Mouse (Mus musculus) limb, embryonic 12.5 days (tissue): ENCODE measurements at regions not wholly inside any gene's neighbourhood (a gene's known extent, or its start where the extent isn't known, plus 50 kb on each side); places are given as distances from the start of the nearest gene placed in this dataset.

Source experiments
- ATAC-seq: fragments of 200-750 bp; cut with Nextera tagmentation; 2 replicates; pipeline ENCODE4 v1.8.0; 2017; ENCODE audit warnings: low read depth, moderate TSS enrichment; ENCODE audit not compliant: insufficient number of reproducible peaks, insufficient read depth, low FRiP score, low TSS enrichment
- H3K27ac ChIP-seq: fragments of 300-500 bp; sonication (generic); 2 replicates; pipeline ENCODE4 v1.5.1; 2016; ENCODE audit warnings: mild to moderate bottlenecking, moderate library complexity
- H3K27me3 ChIP-seq: fragments of 300-500 bp; sonication (generic); 2 replicates; pipeline ENCODE4 v1.6.1; 2016; ENCODE audit warnings: mild to moderate bottlenecking, moderate library complexity
- H3K36me3 ChIP-seq: fragments of 300-500 bp; sonication (generic); 2 replicates; pipeline ENCODE4 v1.6.1; 2016; ENCODE audit warnings: mild to moderate bottlenecking, moderate library complexity
- H3K4me1 ChIP-seq: fragments of 300-500 bp; sonication (generic); replicated peaks from 2 replicates; pipeline ENCODE4 v1.6.1; 2016
- H3K4me2 ChIP-seq: fragments of 300-500 bp; sonication (generic); 2 replicates; pipeline ENCODE4 v1.6.1; 2016; ENCODE audit warnings: mild to moderate bottlenecking, moderate library complexity
- H3K4me3 ChIP-seq: fragments of 300-500 bp; sonication (generic); replicated peaks from 2 replicates; pipeline ENCODE4 v1.5.1; 2016; ENCODE audit warnings: mild to moderate bottlenecking
- H3K9ac ChIP-seq: fragments of 300-500 bp; sonication (generic); replicated peaks from 2 replicates; pipeline ENCODE4 v1.6.1; 2016; ENCODE audit warnings: mild to moderate bottlenecking, moderate library complexity
- H3K9me3 ChIP-seq: fragments of 300-500 bp; sonication (generic); 2 replicates; pipeline ENCODE4 v1.6.1; 2016; ENCODE audit warnings: mild to moderate bottlenecking, moderate library complexity
- WGBS: fragments of 180-500 bp; shearing (Covaris S2); methylation state at CpG from one replicate; pipeline ENCODE4 v1.1.7; 2016; 5-methylcytosine and 5-hydroxymethylcytosine counted together

- no peaks in the 10 kb centered on the region for H3K9me3 ChIP-seq
- no peaks in the 10 kb centered on the region for H3K27me3 ChIP-seq
- H3K27ac ChIP-seq, result no peak overlapping the region
- H3K4me2 ChIP-seq, result no peak overlapping the region
- no peak for ATAC-seq
- H3K4me3 ChIP-seq, result no peak overlapping the region
- no peaks in the 10 kb centered on the region for H3K36me3 ChIP-seq
- H3K9ac ChIP-seq, result no peak overlapping the region
- H3K4me1 ChIP-seq, result no peaks in the 10 kb centered on the region
- 73% methylated on average over 15 of the region's 15 CpGs for WGBS
Measured at GRCm38 (mm10) chr2:57916375-57917023, 81.2 kb upstream of the Galnt5 start.

- ATAC-seq, result no peak
- no peak overlapping the region for H3K4me3 ChIP-seq
- H3K9me3 ChIP-seq, result no peaks in the 10 kb centered on the region
- H3K9ac ChIP-seq, result no peak overlapping the region
- no peak overlapping the region for H3K4me2 ChIP-seq
- no peak overlapping the region for H3K27ac ChIP-seq
- no peaks in the 10 kb centered on the region for H3K36me3 ChIP-seq
- H3K4me1 ChIP-seq, result no peaks in the 10 kb centered on the region
- H3K27me3 ChIP-seq, result no peaks in the 10 kb centered on the region
- 78% methylated on average over 6 of the region's 6 CpGs for WGBS
Measured at GRCm38 (mm10) chr2:57917721-57918120, 80.0 kb upstream of the Galnt5 start.

GRCm38 (mm10) chr2:57919102-57919731, 78.5 kb upstream of the Galnt5 start:
- 0 out of 2 replicates have a peak overlapping the region, but pooled peaks have one; percentile 17 for H3K27ac ChIP-seq
- H3K9ac ChIP-seq, result no peak overlapping the region
- 0 out of 2 replicates have a peak, but pooled peaks cover 5% of the 10 kb centered on the region for H3K9me3 ChIP-seq
- peak; percentile 43; the same call in 1 of the 2 replicates for ATAC-seq
- no peaks in the 10 kb centered on the region for H3K4me1 ChIP-seq
- 0 out of 2 replicates have a peak overlapping the region, but pooled peaks have one; percentile 5 for H3K4me3 ChIP-seq
- no peaks in the 10 kb centered on the region for H3K36me3 ChIP-seq
- WGBS, result 22% methylated on average over 14 of the region's 14 CpGs
- H3K4me2 ChIP-seq, result peak overlapping the region; percentile 43
- no peaks in the 10 kb centered on the region for H3K27me3 ChIP-seq

GRCm38 (mm10) chr2:57934062-57934822, 63.4 kb upstream of the Galnt5 start:
- no peak overlapping the region for H3K27ac ChIP-seq
- H3K9ac ChIP-seq, result no peak overlapping the region
- H3K4me3 ChIP-seq, result no peak overlapping the region
- 59% methylated on average over 5 of the region's 5 CpGs for WGBS
- H3K4me2 ChIP-seq, result no peak overlapping the region
- ATAC-seq, result no peak
- no peaks in the 10 kb centered on the region for H3K9me3 ChIP-seq
- H3K27me3 ChIP-seq, result no peaks in the 10 kb centered on the region
- no peaks in the 10 kb centered on the region for H3K36me3 ChIP-seq
- H3K4me1 ChIP-seq, result no peaks in the 10 kb centered on the region
